Mouse (Mus musculus) kidney, embryonic 15.5 days (tissue): ENCODE data around the gene 2010300C02Rik. TPM values are rescaled to one million over a fixed set of nuclear protein-coding genes. Genes with fewer than 3 reads are reported as not detected.
A peak's percentile ranks its signal among the peaks of the same experiment; 100 is the strongest.

Experiments
- ATAC-seq: fragments of 200-750 bp; cut with Nextera tagmentation; replicated peaks from 2 replicates; pipeline ENCODE4 v1.8.0; 2017; ENCODE audit warnings: moderate TSS enrichment; ENCODE audit not compliant: low FRiP score
- H3K27ac ChIP-seq: fragments of 300-500 bp; sonication (generic); 2 replicates; pipeline ENCODE4 v1.5.1; 2015; ENCODE audit warnings: mild to moderate bottlenecking, inconsistent platforms
- H3K27me3 ChIP-seq: fragments of 300-500 bp; sonication (generic); 2 replicates; pipeline ENCODE4 v1.6.1; 2015; ENCODE audit warnings: inconsistent platforms
- H3K36me3 ChIP-seq: fragments of 300-500 bp; sonication (generic); 2 replicates; pipeline ENCODE4 v1.6.1; 2015; ENCODE audit warnings: inconsistent platforms
- H3K4me1 ChIP-seq: fragments of 300-500 bp; sonication (generic); 2 replicates; pipeline ENCODE4 v1.6.1; 2015; ENCODE audit warnings: inconsistent platforms
- H3K4me2 ChIP-seq: fragments of 300-500 bp; sonication (generic); 2 replicates; pipeline ENCODE4 v1.6.1; 2015; ENCODE audit warnings: moderate library complexity, mild to moderate bottlenecking, inconsistent platforms
- H3K4me3 ChIP-seq: fragments of 300-500 bp; sonication (generic); replicated peaks from 2 replicates; pipeline ENCODE4 v1.5.1; 2015; ENCODE audit warnings: mild to moderate bottlenecking, inconsistent platforms
- H3K9ac ChIP-seq: fragments of 300-500 bp; sonication (generic); 2 replicates; pipeline ENCODE4 v1.6.1; 2015; ENCODE audit warnings: mild to moderate bottlenecking, inconsistent platforms
- H3K9me3 ChIP-seq: fragments of 300-500 bp; sonication (generic); replicated peaks from 2 replicates; pipeline ENCODE4 v1.6.1; 2016; ENCODE audit warnings: inconsistent platforms
- WGBS: fragments of 180-500 bp; shearing (Covaris S2); methylation state at CpG from one replicate; pipeline ENCODE4 v1.1.7; 2015; ENCODE audit warnings: mixed read lengths; 5-methylcytosine and 5-hydroxymethylcytosine counted together
- polyA plus RNA-seq: library from polyadenylated mRNA; unstranded; fragments of >200 nt; fragmentation: Nextera tagmentation; extraction: Ambion mirVana; gene quantifications from 2 replicates; pipeline ENCODE4 v1.2.1, GENCODE M21; 2015

2010300C02Rik gene
- polyA plus RNA-seq = 2.2 and 2.3 TPM in 2 replicates

- Histone ChIP-seq H3K27me3 (peaks cover 21% of the 10 kb centered on the region), H3K27ac (no peak within 1 kb of the TSS), H3K36me3 (no peaks in the 10 kb centered on the region), H3K9ac (peak within 1 kb of the TSS; percentile 55), H3K4me1 (peaks cover 12% of the 10 kb centered on the region), H3K4me2 (peak within 1 kb of the TSS; percentile 96), H3K9me3 (no peaks in the 10 kb centered on the region), H3K4me3 (peak within 1 kb of the TSS; percentile 63)
- WGBS = under 1% methylated on average over 55 of the region's 69 CpGs
- ATAC-seq = peak; percentile 92
Observed at GRCm38 (mm10) chr1:37719761-37720640, at the start of gene 2010300C02Rik. TSS of gene 2010300C02Rik (minus strand) at chr1:37720085.

DNA sequence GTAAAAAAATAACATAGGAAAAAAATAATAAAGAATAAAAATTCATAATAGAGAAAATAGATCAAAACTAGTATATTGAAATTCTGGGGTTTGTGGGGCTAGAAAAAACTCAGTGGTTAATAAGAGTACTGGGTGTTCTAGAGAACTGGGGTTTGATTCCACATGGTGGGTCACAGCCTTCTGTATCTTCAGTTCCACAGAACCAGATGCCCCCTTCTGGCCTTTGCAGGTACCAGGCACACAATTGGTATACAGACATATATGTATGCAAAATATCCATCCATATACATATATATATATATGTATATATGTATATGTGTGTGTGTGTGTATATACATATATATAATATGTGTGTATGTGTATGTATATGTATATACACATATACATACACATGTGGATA is 39.5 kb upstream of the 2010300C02Rik start:
- no peaks in the 10 kb centered on the region for H3K9me3 ChIP-seq
- no peak overlapping the region for H3K4me2 ChIP-seq
- no peak overlapping the region for H3K4me3 ChIP-seq
- no peak overlapping the region for H3K9ac ChIP-seq
- H3K4me1 ChIP-seq = no peaks in the 10 kb centered on the region
- H3K27ac ChIP-seq = no peak overlapping the region
- no peaks in the 10 kb centered on the region for H3K27me3 ChIP-seq
- H3K36me3 ChIP-seq = no peaks in the 10 kb centered on the region
- ATAC-seq = no peak

- H3K4me3 ChIP-seq = no peak overlapping the region
- no peak overlapping the region for H3K4me2 ChIP-seq
- no peak for ATAC-seq
- no peaks in the 10 kb centered on the region for H3K27me3 ChIP-seq
- no peaks in the 10 kb centered on the region for H3K4me1 ChIP-seq
- H3K9ac ChIP-seq = no peak overlapping the region
- WGBS = 84% methylated on average over 9 of the region's 9 CpGs
- no peak overlapping the region for H3K27ac ChIP-seq
- no peaks in the 10 kb centered on the region; the same call in 1 of the 2 replicates for H3K9me3 ChIP-seq
- no peaks in the 10 kb centered on the region for H3K36me3 ChIP-seq
Observed at GRCm38 (mm10) chr1:37744650-37745259, 24.9 kb upstream of the 2010300C02Rik start.

GRCm38 (mm10) chr1:37742602-37743270 is 22.9 kb upstream of the 2010300C02Rik start:
- no peak overlapping the region for H3K9ac ChIP-seq
- no peaks in the 10 kb centered on the region for H3K27me3 ChIP-seq
- no peaks in the 10 kb centered on the region for H3K36me3 ChIP-seq
- no peaks in the 10 kb centered on the region for H3K4me1 ChIP-seq
- no peak overlapping the region for H3K4me3 ChIP-seq
- H3K9me3 ChIP-seq = no peaks in the 10 kb centered on the region; the same call in 1 of the 2 replicates
- WGBS = 70% methylated on average over 14 of the region's 14 CpGs
- ATAC-seq = no peak
- H3K27ac ChIP-seq = no peak overlapping the region
- no peak overlapping the region for H3K4me2 ChIP-seq

DNA sequence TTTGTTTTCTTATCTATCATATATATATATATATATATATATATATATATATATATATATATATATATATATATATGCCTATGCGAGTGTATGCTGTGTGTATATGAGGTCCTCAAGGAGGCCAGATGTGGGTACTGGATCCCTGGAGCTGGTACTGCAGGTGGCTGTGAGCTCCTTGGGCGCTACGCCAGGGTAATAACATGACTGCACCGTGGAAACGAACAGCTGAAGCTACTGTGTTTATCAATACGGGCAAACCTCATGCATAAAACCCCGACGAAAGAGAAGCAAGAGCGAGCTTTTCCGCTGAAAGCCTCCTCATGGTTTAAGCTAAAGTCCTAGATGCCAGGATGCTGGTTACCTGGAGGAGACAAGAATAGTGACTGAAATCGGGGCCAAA is 22.2 kb upstream of the 2010300C02Rik start:
- Histone ChIP-seq H3K4me1 (no peaks in the 10 kb centered on the region), H3K9ac (no peak overlapping the region), H3K36me3 (no peaks in the 10 kb centered on the region), H3K4me2 (no peak overlapping the region), H3K4me3 (no peak overlapping the region), H3K27ac (no peak overlapping the region), H3K9me3 (no peaks in the 10 kb centered on the region; the same call in 1 of the 2 replicates), H3K27me3 (no peaks in the 10 kb centered on the region)
- WGBS = 90% methylated on average over 11 of the region's 11 CpGs
- ATAC-seq = no peak

DNA sequence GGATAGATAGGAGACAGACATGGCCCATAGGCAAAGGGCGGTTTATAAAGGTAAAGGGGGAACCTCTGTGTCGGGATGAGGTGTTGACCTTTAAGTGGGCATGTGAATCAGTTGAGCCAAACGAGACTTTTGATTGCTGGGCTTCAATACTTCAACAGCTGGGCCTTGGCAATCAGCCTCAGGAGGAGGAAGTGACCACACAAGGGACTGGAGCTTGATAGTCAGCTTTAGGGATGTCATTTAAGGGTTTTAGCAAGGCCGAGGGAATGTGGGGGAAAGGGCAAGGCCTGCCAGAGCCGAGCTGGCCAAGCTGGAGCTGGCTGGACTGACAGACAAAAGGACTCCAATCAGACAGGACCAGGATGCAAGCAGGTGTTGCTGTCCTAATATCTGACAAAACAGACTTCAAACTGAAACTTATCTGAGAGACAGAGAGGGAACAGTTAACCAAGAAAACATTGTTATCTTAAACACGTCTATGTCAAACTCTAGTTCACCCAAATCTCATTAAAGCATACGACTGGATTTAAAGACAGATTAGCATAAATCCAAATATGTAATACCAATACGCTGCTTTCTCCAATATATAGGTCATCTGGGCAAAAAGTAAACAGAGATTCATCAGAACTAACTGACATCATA is 20.4 kb upstream of the 2010300C02Rik start:
- no peak for ATAC-seq
- whole genome bisulfite sequencing = 65% methylated on average over 8 of the region's 8 CpGs
- Histone ChIP-seq H3K4me3 (no peak overlapping the region), H3K9me3 (no peaks in the 10 kb centered on the region), H3K4me2 (no peak overlapping the region), H3K27me3 (no peaks in the 10 kb centered on the region), H3K36me3 (no peaks in the 10 kb centered on the region), H3K4me1 (no peaks in the 10 kb centered on the region), H3K27ac (no peak overlapping the region), H3K9ac (no peak overlapping the region)

GRCm38 (mm10) chr1:37738895-37739294 is 19.0 kb upstream of the 2010300C02Rik start:
- Histone ChIP-seq H3K4me1 (no peaks in the 10 kb centered on the region), H3K36me3 (no peaks in the 10 kb centered on the region), H3K4me3 (no peak overlapping the region), H3K27ac (no peak overlapping the region), H3K4me2 (no peak overlapping the region), H3K27me3 (no peaks in the 10 kb centered on the region), H3K9me3 (no peaks in the 10 kb centered on the region), H3K9ac (no peak overlapping the region)
- 69% methylated on average over 2 of the region's 2 CpGs for WGBS
- no peak for ATAC-seq

GRCm38 (mm10) chr1:37737045-37737444 is 17.2 kb upstream of the 2010300C02Rik start:
- H3K36me3 ChIP-seq = no peaks in the 10 kb centered on the region
- 67% methylated on average over 4 of the region's 4 CpGs for WGBS
- no peak overlapping the region for H3K9ac ChIP-seq
- H3K27ac ChIP-seq = no peak overlapping the region
- no peak for ATAC-seq
- H3K4me3 ChIP-seq = no peak overlapping the region
- no peaks in the 10 kb centered on the region for H3K9me3 ChIP-seq
- no peaks in the 10 kb centered on the region for H3K4me1 ChIP-seq
- no peak overlapping the region for H3K4me2 ChIP-seq
- no peaks in the 10 kb centered on the region for H3K27me3 ChIP-seq

DNA sequence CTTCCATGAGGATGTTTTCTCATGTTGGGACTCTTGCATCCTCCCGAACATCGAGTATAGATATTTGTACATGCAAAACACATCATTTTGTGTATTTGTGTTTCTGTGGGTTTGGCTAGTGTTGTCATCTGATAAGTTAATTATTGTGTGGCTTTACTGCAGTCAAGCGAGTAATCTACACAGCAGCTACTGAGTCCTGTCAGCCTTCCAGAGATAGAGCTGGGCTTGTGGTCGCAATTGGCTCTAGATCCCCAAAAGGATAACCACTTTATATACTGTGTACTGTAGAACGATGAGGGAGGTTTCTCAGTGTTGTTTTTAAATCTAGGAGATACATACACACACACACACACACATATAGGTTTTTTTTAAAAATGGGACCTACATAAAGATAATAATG is 16.0 kb upstream of the 2010300C02Rik start:
- no peak overlapping the region for H3K4me3 ChIP-seq
- no peak overlapping the region for H3K9ac ChIP-seq
- no peaks in the 10 kb centered on the region for H3K4me1 ChIP-seq
- ATAC-seq = no peak
- no peaks in the 10 kb centered on the region for H3K9me3 ChIP-seq
- H3K27ac ChIP-seq = no peak overlapping the region
- H3K27me3 ChIP-seq = no peaks in the 10 kb centered on the region
- no peak overlapping the region for H3K4me2 ChIP-seq
- 87% methylated on average over 5 of the region's 5 CpGs for WGBS
- no peaks in the 10 kb centered on the region for H3K36me3 ChIP-seq

DNA sequence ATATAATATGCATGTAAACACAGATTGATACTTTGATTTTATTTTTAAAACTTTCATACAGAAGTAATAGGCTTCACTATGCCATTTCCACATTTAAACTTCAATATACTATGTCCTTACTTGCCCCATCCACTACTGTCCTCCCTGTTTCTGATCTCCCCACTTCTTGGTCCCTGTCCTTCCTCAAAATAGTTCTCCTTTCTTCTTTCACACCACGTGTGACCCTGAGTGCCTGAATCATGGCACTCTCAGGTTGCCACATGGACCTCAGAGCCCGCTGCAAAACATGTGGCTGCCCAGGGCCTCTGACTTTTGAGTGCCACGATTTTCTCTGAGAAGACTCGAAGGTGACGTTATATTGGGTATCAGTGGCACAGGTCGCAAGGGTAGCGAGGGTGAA is 15.0 kb upstream of the 2010300C02Rik start:
- Histone ChIP-seq H3K9ac (no peak overlapping the region), H3K4me3 (no peak overlapping the region), H3K4me1 (no peaks in the 10 kb centered on the region), H3K27ac (no peak overlapping the region), H3K9me3 (no peaks in the 10 kb centered on the region), H3K4me2 (no peak overlapping the region), H3K36me3 (no peaks in the 10 kb centered on the region), H3K27me3 (no peaks in the 10 kb centered on the region)
- no peak for ATAC-seq
- WGBS = 61% methylated on average over 7 of the region's 7 CpGs

DNA sequence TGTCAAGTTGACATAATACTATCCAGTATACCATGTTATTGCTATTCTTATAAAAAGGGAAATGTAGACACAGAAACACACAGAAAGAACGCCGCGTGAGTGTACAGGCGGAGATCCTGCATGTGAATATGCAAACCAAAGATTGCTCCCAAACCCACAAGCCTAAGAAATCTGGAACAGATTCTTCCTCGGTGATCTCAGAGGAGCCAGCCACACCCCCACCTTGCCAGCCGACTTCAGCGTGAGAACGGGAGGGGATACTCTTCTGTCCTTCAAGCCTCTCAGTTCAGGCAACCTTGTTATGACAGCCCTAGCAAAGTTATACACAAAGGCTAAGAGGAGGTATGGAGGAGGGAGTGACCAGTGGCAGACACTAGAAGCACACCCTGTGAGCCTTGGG is 9.5 kb upstream of the 2010300C02Rik start:
- Histone ChIP-seq H3K4me2 (no peak overlapping the region), H3K9ac (no peak overlapping the region), H3K4me3 (no peak overlapping the region), H3K36me3 (no peaks in the 10 kb centered on the region), H3K27me3 (no peaks in the 10 kb centered on the region; the same call in 1 of the 2 replicates), H3K9me3 (no peaks in the 10 kb centered on the region), H3K4me1 (no peaks in the 10 kb centered on the region), H3K27ac (no peak overlapping the region)
- ATAC-seq = no peak
- WGBS = 81% methylated on average over 8 of the region's 8 CpGs

- Histone ChIP-seq H3K4me1 (no peaks in the 10 kb centered on the region), H3K9ac (no peak overlapping the region), H3K9me3 (no peaks in the 10 kb centered on the region), H3K4me3 (no peak overlapping the region), H3K27ac (no peak overlapping the region), H3K36me3 (no peaks in the 10 kb centered on the region), H3K4me2 (no peak overlapping the region), H3K27me3 (no peaks in the 10 kb centered on the region; the same call in 1 of the 2 replicates)
- 61% methylated on average over 10 of the region's 10 CpGs for WGBS
- ATAC-seq = no peak
Observed at GRCm38 (mm10) chr1:37728053-37728452, 8.2 kb upstream of the 2010300C02Rik start.
